Mouse (Mus musculus) left cerebral cortex, adult 9 months (tissue): ENCODE results near the gene Lmod1.

Experiments used
- DNase-seq, 2 experiments: peaks; one replicate each; pipeline ENCODE4 v3.0.0; 2022; ENCODE audit warnings: low spot score in 2 of 2

Lmod1 gene

GRCm38 (mm10) chr1:135410967-135411366 lies 86.4 kb downstream of the Lmod1 start:
- peak in 1 of 2 experiments; percentile 59 for DNase-seq

DNA sequence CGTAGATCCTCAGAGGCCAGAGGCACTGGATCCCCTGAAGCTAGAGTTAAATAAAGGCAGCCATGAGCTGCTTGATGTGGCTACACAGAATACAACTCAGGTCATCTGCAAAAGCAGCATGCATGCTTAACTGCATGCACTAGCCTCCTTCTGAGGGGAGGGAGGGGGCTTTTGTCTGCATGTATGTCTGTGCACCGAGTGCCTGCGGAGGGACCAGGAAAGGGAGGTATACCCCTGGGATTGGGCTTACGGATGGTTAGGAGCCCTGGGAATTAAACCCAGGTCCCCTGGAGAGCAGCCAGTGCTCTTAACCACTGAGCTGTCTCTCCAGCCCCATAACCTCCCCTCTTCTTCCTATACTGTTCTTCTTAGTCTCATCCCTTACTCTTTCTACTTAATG lies 87.5 kb downstream of the Lmod1 start:
- no peak for DNase-seq

DNA sequence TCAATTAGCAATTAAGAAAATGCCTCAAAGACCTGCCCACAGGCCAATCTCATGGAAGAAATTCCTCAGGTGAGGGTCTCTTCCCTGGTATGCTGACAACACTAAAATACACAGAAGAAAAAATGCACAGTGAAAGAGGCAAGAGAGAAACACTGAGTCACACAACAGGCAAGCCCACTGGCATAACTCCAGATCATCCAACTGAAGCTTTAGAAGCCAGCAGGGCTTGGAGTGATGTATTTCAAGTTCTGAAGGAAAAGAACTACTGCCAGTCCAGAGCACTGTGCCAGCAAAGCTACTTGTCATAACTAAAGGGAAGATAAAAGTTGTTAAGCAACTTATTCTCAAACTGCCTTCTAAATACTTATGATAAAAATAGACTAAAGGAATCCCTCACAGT lies 89.4 kb downstream of the Lmod1 start:
- peak in 1 of 2 experiments; percentile 37 for DNase-seq
